In genomic region chr15:103205156-103205555, GRCm38 (mm10) we compare ENCODE assay signal across 15 mouse cellular contexts. TPM values are rescaled to one million over a fixed set of nuclear protein-coding genes. Genes with fewer than 3 reads are reported as not detected.
DNase-seq lines count a peak whose midpoint lies in the region; ATAC-seq and TF ChIP-seq lines count a peak whose summit lies in the region.
"Had no signal": no experiment of that assay in that cellular context is flagged by ENCODE, and none has a peak within 500 bp of the region (broad histone marks: within the 10 kb centered on the region; RNA-seq: fewer than 3 reads in every experiment).

No protein-coding gene starts in this region.

- DNase-seq in heart, postnatal 0 days (ENCODE audit: low spot score), result no peak
- DNase-seq in heart, embryonic 10.5 days (ENCODE audit: low spot score), result no peak
- DNase-seq in lung, postnatal 0 days (ENCODE audit: low spot score), result peak; percentile 65
- no peak for DNase-seq in lung, adult 2 months
- peak; percentile 40 for DNase-seq in midbrain, postnatal 0 days (ENCODE audit: low spot score)
- DNase-seq in urinary bladder, postnatal 25 days (ENCODE audit: low spot score), result no peak
- no peak for DNase-seq in cerebellum, postnatal 14 days
- DNase-seq: adrenal gland, adult 8-10 months; gastrocnemius, postnatal 10 days; heart, postnatal 14 days; kidney, adult 8-10 months; liver, embryonic 13.5 days; spleen, adult 18-20 months; thymus, adult 2 months had no signal

- no peak for TF ChIP-seq POLR2A in lung, adult 2 months (IDR thresholded peaks at IDR 0.05; ENCODE audit: borderline replicate concordance, extremely low read depth, low read depth, low read length)

- no peak overlapping the region for H3K27ac ChIP-seq in heart, postnatal 0 days (ENCODE audit: low read depth)
- H3K27ac ChIP-seq in heart, embryonic 10.5 days, result no peak overlapping the region
- H3K27ac ChIP-seq in lung, postnatal 0 days (ENCODE audit: low read length), result no peak overlapping the region
- no peak overlapping the region for H3K27ac ChIP-seq in midbrain, postnatal 0 days (ENCODE audit: low read depth, low read length)
- H3K27ac ChIP-seq: liver, embryonic 13.5 days had no signal

- H3K9me3 ChIP-seq in heart, postnatal 0 days (replicated peaks; ENCODE audit: control insufficient read depth, low read length), result no peaks in the 10 kb centered on the region
- no peaks in the 10 kb centered on the region for H3K9me3 ChIP-seq in heart, embryonic 10.5 days
- no peaks in the 10 kb centered on the region for H3K9me3 ChIP-seq in lung, postnatal 0 days (ENCODE audit: low read length)
- H3K9me3 ChIP-seq in E14TG2a.4 (ENCODE audit: low read length), result no peaks in the 10 kb centered on the region
- H3K9me3 ChIP-seq in midbrain, postnatal 0 days (ENCODE audit: low read length), result no peaks in the 10 kb centered on the region
- H3K9me3 ChIP-seq: liver, embryonic 13.5 days had no signal

- no peak for TF ChIP-seq EP300 in heart, postnatal 0 days (IDR thresholded peaks at IDR 0.05; ENCODE audit: low read depth)
- no peak for TF ChIP-seq EP300 in lung, postnatal 0 days (IDR thresholded peaks at IDR 0.05)

- H3K4me1 ChIP-seq in heart, postnatal 0 days (ENCODE audit: control insufficient read depth, insufficient read depth), result peaks cover 8% of the 10 kb centered on the region
- peaks cover 12% of the 10 kb centered on the region for H3K4me1 ChIP-seq in heart, embryonic 10.5 days
- H3K4me1 ChIP-seq in lung, postnatal 0 days (ENCODE audit: insufficient read depth, low read depth, low read length), result no peaks in the 10 kb centered on the region
- no peaks in the 10 kb centered on the region; the same call in 1 of the 2 replicates for H3K4me1 ChIP-seq in lung, adult 2 months (ENCODE audit: control insufficient read depth, insufficient read depth, low read length)
- H3K4me1 ChIP-seq in E14TG2a.4 (replicated peaks; ENCODE audit: low read depth, low read length), result peaks cover 72% of the 10 kb centered on the region
- no peaks in the 10 kb centered on the region for H3K4me1 ChIP-seq in midbrain, postnatal 0 days (ENCODE audit: insufficient read depth, low read length)
- H3K4me1 ChIP-seq: liver, embryonic 13.5 days had no signal

- peaks cover 55% of the 10 kb centered on the region for H3K36me3 ChIP-seq in heart, postnatal 0 days (replicated peaks; ENCODE audit: control insufficient read depth, insufficient read depth, low read length)
- H3K36me3 ChIP-seq in heart, embryonic 10.5 days, result peaks cover 83% of the 10 kb centered on the region
- H3K36me3 ChIP-seq in lung, postnatal 0 days (ENCODE audit: insufficient read depth, low read length), result 0 out of 2 replicates have a peak, but pooled peaks cover 1% of the 10 kb centered on the region
- peaks cover 99% of the 10 kb centered on the region for H3K36me3 ChIP-seq in E14TG2a.4 (ENCODE audit: insufficient read depth, low read length)
- H3K36me3 ChIP-seq in midbrain, postnatal 0 days (ENCODE audit: insufficient read depth, low read length), result peaks cover 21% of the 10 kb centered on the region

- peak; percentile 47 for TF ChIP-seq CTCF in heart, postnatal 0 days (IDR thresholded peaks at IDR 0.05; ENCODE audit: low read depth)
- peak; percentile 65 for TF ChIP-seq CTCF in lung, postnatal 0 days (IDR thresholded peaks at IDR 0.05)
- TF ChIP-seq CTCF in lung, adult 2 months (IDR thresholded peaks at IDR 0.05; ENCODE audit: insufficient read depth, low read length), result no peak
- 0 out of 2 replicates have a peak, but pooled peaks have one; percentile 5 for TF ChIP-seq CTCF in E14TG2a.4 (conservative IDR thresholded peaks at IDR 0.05; ENCODE audit: low read length)
- TF ChIP-seq CTCF in midbrain, postnatal 0 days (IDR thresholded peaks at IDR 0.05), result peak; percentile 60

- no peak overlapping the region for H3K9ac ChIP-seq in heart, postnatal 0 days (replicated peaks; ENCODE audit: low read depth, low read length)
- no peak overlapping the region for H3K9ac ChIP-seq in lung, postnatal 0 days (replicated peaks; ENCODE audit: low read depth)
- no peak overlapping the region for H3K9ac ChIP-seq in midbrain, postnatal 0 days (replicated peaks; ENCODE audit: low read length, poor library complexity, severe bottlenecking)
- H3K9ac ChIP-seq: liver, embryonic 13.5 days had no signal

- 60% methylated on average over 2 of the region's 2 CpGs for WGBS in heart, postnatal 0 days
- WGBS in heart, embryonic 10.5 days, result 77% methylated on average over 2 of the region's 2 CpGs
- WGBS in lung, postnatal 0 days, result 51% methylated on average over 2 of the region's 2 CpGs
- 50% methylated on average over 2 of the region's 2 CpGs for WGBS in lung, adult 2 months
- WGBS in midbrain, postnatal 0 days, result 62% methylated on average over 2 of the region's 2 CpGs

- no peaks in the 10 kb centered on the region for H3K27me3 ChIP-seq in heart, postnatal 0 days (ENCODE audit: control insufficient read depth, insufficient read depth, low read length)
- H3K27me3 ChIP-seq in heart, embryonic 10.5 days (ENCODE audit: insufficient read depth, poor library complexity, severe bottlenecking), result no peaks in the 10 kb centered on the region
- H3K27me3 ChIP-seq in lung, postnatal 0 days (replicated peaks; ENCODE audit: insufficient read depth, low read length), result no peaks in the 10 kb centered on the region
- no peaks in the 10 kb centered on the region for H3K27me3 ChIP-seq in E14TG2a.4 (ENCODE audit: insufficient read depth, low read length)
- no peaks in the 10 kb centered on the region for H3K27me3 ChIP-seq in midbrain, postnatal 0 days (ENCODE audit: insufficient read depth, low read length)
- H3K27me3 ChIP-seq: liver, embryonic 13.5 days had no signal

- H3K4me2 ChIP-seq in heart, postnatal 0 days (ENCODE audit: low read depth, low read length), result no peak overlapping the region
- H3K4me2 ChIP-seq in lung, postnatal 0 days (replicated peaks; ENCODE audit: low read depth, low read length), result no peak overlapping the region
- H3K4me2 ChIP-seq in midbrain, postnatal 0 days (ENCODE audit: low read depth, low read length, poor library complexity, severe bottlenecking), result no peak overlapping the region
- H3K4me2 ChIP-seq: liver, embryonic 13.5 days had no signal

- no peak for ATAC-seq in heart, postnatal 0 days (ENCODE audit: insufficient read depth, low read depth)
- no peak for ATAC-seq in lung, postnatal 0 days
- no peak for ATAC-seq in midbrain, postnatal 0 days (ENCODE audit: low FRiP score)

- H3K4me3 ChIP-seq in heart, postnatal 0 days (ENCODE audit: low read depth, low read length), result no peak overlapping the region
- no peak overlapping the region for H3K4me3 ChIP-seq in heart, embryonic 10.5 days
- H3K4me3 ChIP-seq in lung, postnatal 0 days (ENCODE audit: low read depth, low read length), result no peak overlapping the region
- no peak overlapping the region for H3K4me3 ChIP-seq in lung, adult 2 months (replicated peaks; ENCODE audit: extremely low read depth, low read depth, low read length)
- H3K4me3 ChIP-seq in E14TG2a.4 (replicated peaks; ENCODE audit: low read length), result no peak overlapping the region
- H3K4me3 ChIP-seq in midbrain, postnatal 0 days (ENCODE audit: low read depth, low read length), result no peak overlapping the region
- H3K4me3 ChIP-seq: liver, embryonic 13.5 days had no signal

RNA-seq across cellular contexts. Expression of gene Cbx5, which starts 34.5 kb away (rescaled TPM):
- 54.1 and 81.6 TPM in 2 replicates for total RNA-seq in heart, postnatal 0 days (2014; rRNA removed; ENCODE audit: low replicate concordance)
- 41.5 and 42.1 TPM in 2 replicates for polyA plus RNA-seq in heart, postnatal 0 days (2015; fragmentation: Nextera tagmentation; extraction: Ambion mirVana)
- 152 and 154 TPM in 2 replicates for polyA plus RNA-seq in heart, embryonic 10.5 days (2016; fragmentation: Nextera tagmentation; extraction: Ambion mirVana)
- 27.8 and 29.4 TPM in 2 replicates for polyA plus RNA-seq in lung, postnatal 0 days (2015; fragmentation: Nextera tagmentation; extraction: Ambion mirVana)
- polyA plus RNA-seq in lung, adult 2 months (2012; rRNA removed), result 12.2 and 20.0 TPM in 2 replicates
- 190 and 229 TPM in 2 replicates for total RNA-seq in midbrain, postnatal 0 days (2014; rRNA removed)
- polyA plus RNA-seq in midbrain, postnatal 0 days (2015; fragmentation: Nextera tagmentation; extraction: Ambion mirVana), result 101 and 106 TPM in 2 replicates

RNA-seq across cellular contexts. Expression of gene Hnrnpa1, which starts 35.1 kb away (rescaled TPM):
- 37.0 and 88.5 TPM in 2 replicates for total RNA-seq in heart, postnatal 0 days (2014; rRNA removed; ENCODE audit: low replicate concordance)
- polyA plus RNA-seq in heart, postnatal 0 days (2015; fragmentation: Nextera tagmentation; extraction: Ambion mirVana), result 260 and 284 TPM in 2 replicates
- 682 and 901 TPM in 2 replicates for polyA plus RNA-seq in heart, embryonic 10.5 days (2016; fragmentation: Nextera tagmentation; extraction: Ambion mirVana)
- polyA plus RNA-seq in lung, postnatal 0 days (2015; fragmentation: Nextera tagmentation; extraction: Ambion mirVana), result 200 and 211 TPM in 2 replicates
- polyA plus RNA-seq in lung, adult 2 months (2012; rRNA removed), result 49.1 and 93.5 TPM in 2 replicates
- total RNA-seq in midbrain, postnatal 0 days (2014; rRNA removed), result 142 and 190 TPM in 2 replicates
- polyA plus RNA-seq in midbrain, postnatal 0 days (2015; fragmentation: Nextera tagmentation; extraction: Ambion mirVana), result 540 and 609 TPM in 2 replicates

RNA-seq across cellular contexts. Expression of gene Smug1, which starts 38.3 kb away (rescaled TPM):
- total RNA-seq in heart, postnatal 0 days (2014; rRNA removed; ENCODE audit: low replicate concordance), result 15.7 and 18.2 TPM in 2 replicates
- polyA plus RNA-seq in heart, postnatal 0 days (2015; fragmentation: Nextera tagmentation; extraction: Ambion mirVana), result 10.0 and 10.1 TPM in 2 replicates
- 16.2 and 19.5 TPM in 2 replicates for polyA plus RNA-seq in heart, embryonic 10.5 days (2016; fragmentation: Nextera tagmentation; extraction: Ambion mirVana)
- polyA plus RNA-seq in lung, postnatal 0 days (2015; fragmentation: Nextera tagmentation; extraction: Ambion mirVana), result 10.5 and 12.2 TPM in 2 replicates
- 16.5 and 18.1 TPM in 2 replicates for polyA plus RNA-seq in lung, adult 2 months (2012; rRNA removed)
- total RNA-seq in midbrain, postnatal 0 days (2014; rRNA removed), result 33.2 and 42.9 TPM in 2 replicates
- 13.6 and 14.1 TPM in 2 replicates for polyA plus RNA-seq in midbrain, postnatal 0 days (2015; fragmentation: Nextera tagmentation; extraction: Ambion mirVana)

RNA-seq across cellular contexts. Expression of gene Nfe2, which starts 53.0 kb away (rescaled TPM):
- 1.9 and 2.5 TPM in 2 replicates for total RNA-seq in heart, postnatal 0 days (2014; rRNA removed; ENCODE audit: low replicate concordance)
- polyA plus RNA-seq in heart, postnatal 0 days (2015; fragmentation: Nextera tagmentation; extraction: Ambion mirVana), result 0.93 and 1.2 TPM in 2 replicates
- 15.2 and 19.4 TPM in 2 replicates for polyA plus RNA-seq in heart, embryonic 10.5 days (2016; fragmentation: Nextera tagmentation; extraction: Ambion mirVana)
- polyA plus RNA-seq in lung, postnatal 0 days (2015; fragmentation: Nextera tagmentation; extraction: Ambion mirVana), result 10.5 and 11.2 TPM in 2 replicates
- polyA plus RNA-seq in lung, adult 2 months (2012; rRNA removed), result 7.7 and 14.1 TPM in 2 replicates
- 0.99 and 3.2 TPM in 2 replicates for total RNA-seq in midbrain, postnatal 0 days (2014; rRNA removed)
- 0.26 and 0.32 TPM in 2 replicates for polyA plus RNA-seq in midbrain, postnatal 0 days (2015; fragmentation: Nextera tagmentation; extraction: Ambion mirVana)

Comparison
In these comparisons a context has a peak if more than half of its experiments do, and no peak if none do; other contexts are left out.
1. DNase-seq: peak in lung, postnatal 0 days (single experiment) and midbrain, postnatal 0 days (single experiment); none in heart, postnatal 0 days (single experiment), heart, embryonic 10.5 days (single experiment), lung, adult 2 months (single experiment), urinary bladder, postnatal 25 days (single experiment) and cerebellum, postnatal 14 days (0 of 2).